Mouse (Mus musculus): ENCODE measurements around the gene Lpar1. TPM values are rescaled to one million over a fixed set of nuclear protein-coding genes. Genes with fewer than 3 reads are reported as not detected.

Gene Lpar1
- polyA plus RNA-seq, 1 experiment from 2014 or later, result 29.6 TPM

- 38% methylated on average over 3 of the region's 3 CpGs for whole genome bisulfite sequencing
- H3K9me3 ChIP-seq, result no peaks in the 10 kb centered on the region
- H3K4me3 ChIP-seq, result no peak overlapping the region
- H3K4me2 ChIP-seq (replicated peaks), result no peak overlapping the region
- no peak overlapping the region for H3K9ac ChIP-seq (replicated peaks)
- no peaks in the 10 kb centered on the region for H3K36me3 ChIP-seq
- H3K4me1 ChIP-seq, result peaks cover 17% of the 10 kb centered on the region
- H3K27ac ChIP-seq (replicated peaks), result no peak overlapping the region
- no peak for ATAC-seq (replicated peaks)
- H3K27me3 ChIP-seq, result no peaks in the 10 kb centered on the region
Measured at GRCm38 (mm10) chr4:58499241-58499640, 54.5 kb downstream of the Lpar1 start.

GRCm38 (mm10) chr4:58498734-58499133, 55.0 kb downstream of the Lpar1 start:
- no peak for ATAC-seq (replicated peaks)
- Histone ChIP-seq H3K4me3 (no peak overlapping the region), H3K9ac (replicated peaks) (no peak overlapping the region)

GRCm38 (mm10) chr4:58497284-58497683, 56.4 kb downstream of the Lpar1 start:
- H3K9me3 ChIP-seq, result no peaks in the 10 kb centered on the region
- H3K4me3 ChIP-seq, result no peak overlapping the region
- H3K36me3 ChIP-seq, result no peaks in the 10 kb centered on the region
- H3K27ac ChIP-seq (replicated peaks), result no peak overlapping the region
- no peak for ATAC-seq (replicated peaks)
- WGBS, result 78% methylated on average over 4 of the region's 4 CpGs
- no peak overlapping the region for H3K9ac ChIP-seq (replicated peaks)
- peaks cover 17% of the 10 kb centered on the region for H3K4me1 ChIP-seq
- no peak overlapping the region for H3K4me2 ChIP-seq (replicated peaks)
- H3K27me3 ChIP-seq, result no peaks in the 10 kb centered on the region

More at GRCm38 (mm10) chr4:58498734-58499133, 55.0 kb downstream of the Lpar1 start:
- Histone ChIP-seq H3K4me1 (peaks cover 17% of the 10 kb centered on the region), H3K27me3 (no peaks in the 10 kb centered on the region), H3K4me2 (replicated peaks) (no peak overlapping the region), H3K27ac (replicated peaks) (no peak overlapping the region), H3K36me3 (no peaks in the 10 kb centered on the region), H3K9me3 (no peaks in the 10 kb centered on the region)
- 80% methylated on average over 6 of the region's 6 CpGs for WGBS

- no peak for ATAC-seq (replicated peaks)
- H3K27me3 ChIP-seq, result no peaks in the 10 kb centered on the region
Measured at GRCm38 (mm10) chr4:58496743-58497142, 57.0 kb downstream of the Lpar1 start.

GRCm38 (mm10) chr4:58491742-58492141, 62.0 kb downstream of the Lpar1 start:
- H3K36me3 ChIP-seq, result no peaks in the 10 kb centered on the region
- H3K4me2 ChIP-seq (replicated peaks), result no peak overlapping the region
- 0 out of 2 replicates have a peak, but pooled peaks cover 3% of the 10 kb centered on the region for H3K4me1 ChIP-seq
- WGBS, result 77% methylated on average over 3 of the region's 3 CpGs
- H3K27ac ChIP-seq (replicated peaks), result no peak overlapping the region
- no peaks in the 10 kb centered on the region for H3K9me3 ChIP-seq
- H3K4me3 ChIP-seq, result no peak overlapping the region
- no peak overlapping the region for H3K9ac ChIP-seq (replicated peaks)
- H3K27me3 ChIP-seq, result no peaks in the 10 kb centered on the region
- no peak for ATAC-seq (replicated peaks)

More at GRCm38 (mm10) chr4:58496743-58497142, 57.0 kb downstream of the Lpar1 start:
- Histone ChIP-seq H3K4me3 (no peak overlapping the region), H3K4me2 (replicated peaks) (no peak overlapping the region), H3K36me3 (no peaks in the 10 kb centered on the region), H3K9ac (replicated peaks) (no peak overlapping the region), H3K9me3 (no peaks in the 10 kb centered on the region), H3K4me1 (peaks cover 17% of the 10 kb centered on the region), H3K27ac (replicated peaks) (no peak overlapping the region)
- WGBS, result 57% methylated on average over 8 of the region's 8 CpGs

- Histone ChIP-seq H3K4me3 (no peak overlapping the region), H3K36me3 (0 out of 2 replicates have a peak, but pooled peaks cover 2% of the 10 kb centered on the region), H3K27me3 (no peaks in the 10 kb centered on the region), H3K27ac (replicated peaks) (no peak overlapping the region), H3K9ac (replicated peaks) (no peak overlapping the region), H3K9me3 (no peaks in the 10 kb centered on the region), H3K4me1 (0 out of 2 replicates have a peak, but pooled peaks cover 3% of the 10 kb centered on the region), H3K4me2 (replicated peaks) (no peak overlapping the region)
- no peak for ATAC-seq (replicated peaks)
- WGBS, result 86% methylated on average over 4 of the region's 4 CpGs
Measured at GRCm38 (mm10) chr4:58490374-58490773, 63.3 kb downstream of the Lpar1 start.

- no peak overlapping the region for H3K4me3 ChIP-seq
- no peaks in the 10 kb centered on the region for H3K27me3 ChIP-seq
- H3K4me1 ChIP-seq, result no peaks in the 10 kb centered on the region
- no peaks in the 10 kb centered on the region for H3K36me3 ChIP-seq
- no peak for ATAC-seq (replicated peaks)
- H3K9me3 ChIP-seq, result no peaks in the 10 kb centered on the region
- no peak overlapping the region for H3K4me2 ChIP-seq (replicated peaks)
- WGBS, result 100% methylated on average over 1 of the region's 1 CpGs
- H3K27ac ChIP-seq (replicated peaks), result no peak overlapping the region
- H3K9ac ChIP-seq (replicated peaks), result no peak overlapping the region
Measured at GRCm38 (mm10) chr4:58478564-58478963, 75.1 kb downstream of the Lpar1 start.

- Histone ChIP-seq H3K9ac (replicated peaks) (no peak overlapping the region), H3K27me3 (no peaks in the 10 kb centered on the region), H3K4me3 (no peak overlapping the region), H3K9me3 (no peaks in the 10 kb centered on the region), H3K27ac (replicated peaks) (no peak overlapping the region), H3K36me3 (no peaks in the 10 kb centered on the region), H3K4me1 (no peaks in the 10 kb centered on the region), H3K4me2 (replicated peaks) (no peak overlapping the region)
- no peak for ATAC-seq (replicated peaks)
- 94% methylated on average over 8 of the region's 8 CpGs for WGBS
Measured at GRCm38 (mm10) chr4:58477691-58478090, 76.0 kb downstream of the Lpar1 start.

GRCm38 (mm10) chr4:58471203-58471910, 82.3 kb downstream of the Lpar1 start:
- Histone ChIP-seq H3K9me3 (no peaks in the 10 kb centered on the region), H3K4me3 (no peak overlapping the region), H3K27ac (replicated peaks) (no peak overlapping the region), H3K9ac (replicated peaks) (no peak overlapping the region), H3K4me1 (no peaks in the 10 kb centered on the region), H3K27me3 (no peaks in the 10 kb centered on the region), H3K36me3 (no peaks in the 10 kb centered on the region), H3K4me2 (replicated peaks) (no peak overlapping the region)
- no peak; the same call in 1 of the 2 replicates for ATAC-seq (replicated peaks)
- 30% methylated on average over 4 of the region's 4 CpGs for WGBS

GRCm38 (mm10) chr4:58469651-58470592, 83.8 kb downstream of the Lpar1 start:
- Histone ChIP-seq H3K9ac (replicated peaks) (no peak overlapping the region), H3K27me3 (no peaks in the 10 kb centered on the region), H3K9me3 (no peaks in the 10 kb centered on the region), H3K4me3 (no peak overlapping the region), H3K27ac (replicated peaks) (no peak overlapping the region), H3K36me3 (no peaks in the 10 kb centered on the region), H3K4me1 (no peaks in the 10 kb centered on the region), H3K4me2 (replicated peaks) (no peak overlapping the region)
- 70% methylated on average over 5 of the region's 5 CpGs for WGBS
- no peak for ATAC-seq (replicated peaks)

- H3K27me3 ChIP-seq, result no peaks in the 10 kb centered on the region
- no peak overlapping the region for H3K9ac ChIP-seq (replicated peaks)
- H3K36me3 ChIP-seq, result no peaks in the 10 kb centered on the region
- H3K4me3 ChIP-seq, result no peak overlapping the region
- peak; percentile 63 for ATAC-seq (replicated peaks)
- H3K4me1 ChIP-seq, result no peaks in the 10 kb centered on the region
- H3K4me2 ChIP-seq (replicated peaks), result no peak overlapping the region
- no peaks in the 10 kb centered on the region for H3K9me3 ChIP-seq
- WGBS, result 61% methylated on average over 7 of the region's 7 CpGs
- H3K27ac ChIP-seq (replicated peaks), result no peak overlapping the region
Measured at GRCm38 (mm10) chr4:58469035-58469434, 84.7 kb downstream of the Lpar1 start.

- 87% methylated on average over 5 of the region's 5 CpGs for WGBS
- H3K4me1 ChIP-seq, result no peaks in the 10 kb centered on the region
- ATAC-seq (replicated peaks), result no peak
Measured at GRCm38 (mm10) chr4:58465586-58465985, 88.1 kb downstream of the Lpar1 start.

More at GRCm38 (mm10) chr4:58465586-58465985, 88.1 kb downstream of the Lpar1 start:
- Histone ChIP-seq H3K27ac (replicated peaks) (no peak overlapping the region), H3K27me3 (no peaks in the 10 kb centered on the region), H3K36me3 (no peaks in the 10 kb centered on the region), H3K9ac (replicated peaks) (no peak overlapping the region), H3K9me3 (no peaks in the 10 kb centered on the region), H3K4me2 (replicated peaks) (no peak overlapping the region), H3K4me3 (no peak overlapping the region)

All from forebrain, embryonic 15.5 days (tissue).